Mouse (Mus musculus) frontal cortex, postnatal 10 days (tissue): Measurements from ENCODE around the gene Gon4l.

Source experiments
- DNase-seq, 2 experiments: peaks; one replicate each; pipeline ENCODE4 v3.0.0; 2022; ENCODE audit warnings: low spot score in 2 of 2, mixed read lengths in 1 of 2

The Gon4l gene

DNA sequence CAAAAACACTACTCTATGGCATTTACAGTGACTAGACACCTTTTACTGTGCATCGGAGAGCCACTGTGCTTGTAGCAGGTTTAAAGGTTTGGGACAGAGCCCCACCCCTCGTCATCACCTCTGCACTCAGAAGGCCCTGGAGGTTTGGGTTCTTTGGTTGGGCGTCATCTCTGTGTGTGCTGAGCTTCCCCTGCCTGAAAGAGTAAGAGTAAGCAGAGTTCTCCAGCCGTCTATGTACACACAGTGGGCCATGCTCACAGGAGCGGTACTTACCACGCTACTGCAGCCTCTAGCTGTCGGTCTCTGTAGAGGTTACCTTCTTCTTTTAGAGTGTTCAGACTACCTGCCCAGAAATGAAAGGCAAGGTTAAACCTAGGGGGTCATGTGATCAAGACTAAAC lies 77.6 kb downstream of the Gon4l start:
- no peak for DNase-seq

DNA sequence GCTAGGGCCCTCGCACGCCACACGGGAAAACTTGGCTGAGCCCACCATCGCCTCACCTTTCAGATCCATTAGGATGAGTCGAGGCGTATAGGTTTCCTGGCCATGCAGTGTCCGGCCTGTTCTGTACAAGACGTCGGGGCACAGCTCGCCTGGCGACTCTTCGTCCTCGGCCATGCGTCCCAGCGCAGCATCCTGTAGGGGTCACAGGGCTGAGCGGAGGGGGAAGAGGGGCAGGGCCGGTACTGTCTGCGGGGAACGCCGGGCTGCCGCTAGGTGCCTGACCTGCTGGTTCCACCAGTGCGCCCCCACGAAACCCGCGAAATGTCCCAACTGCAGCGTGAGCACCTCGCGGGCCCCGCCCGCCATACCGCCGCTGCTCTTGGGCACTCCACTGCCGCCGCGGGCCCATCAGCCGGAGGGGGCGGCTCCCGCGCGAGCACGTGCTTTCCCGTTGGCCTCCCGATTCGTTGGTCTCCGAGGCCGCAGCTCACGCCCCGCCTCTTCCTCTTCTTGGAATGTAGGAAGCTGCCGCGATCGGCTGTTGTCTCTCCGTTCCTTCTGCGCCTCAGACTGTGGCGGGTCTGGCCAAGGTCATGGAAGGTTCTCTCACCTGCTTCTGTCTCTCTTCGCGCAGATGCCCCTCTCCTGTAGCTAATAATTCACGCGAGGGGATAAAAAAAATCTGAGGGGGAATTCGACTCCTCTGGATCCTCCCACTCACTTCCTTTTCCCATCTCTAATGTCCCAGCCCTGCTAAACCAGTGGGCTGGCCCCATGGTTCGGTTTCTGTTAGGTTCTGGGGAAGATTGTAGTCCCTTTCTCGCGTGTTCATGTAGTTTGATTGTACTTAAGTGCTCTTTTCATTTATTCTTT lies 78.7 kb downstream of the Gon4l start, which contains the start of gene Msto1:
Gene Msto1, minus strand, starts transcription at position 489 of the 873 bp plus-strand sequence.
- peak; percentile 86 to 92 for DNase-seq

DNA sequence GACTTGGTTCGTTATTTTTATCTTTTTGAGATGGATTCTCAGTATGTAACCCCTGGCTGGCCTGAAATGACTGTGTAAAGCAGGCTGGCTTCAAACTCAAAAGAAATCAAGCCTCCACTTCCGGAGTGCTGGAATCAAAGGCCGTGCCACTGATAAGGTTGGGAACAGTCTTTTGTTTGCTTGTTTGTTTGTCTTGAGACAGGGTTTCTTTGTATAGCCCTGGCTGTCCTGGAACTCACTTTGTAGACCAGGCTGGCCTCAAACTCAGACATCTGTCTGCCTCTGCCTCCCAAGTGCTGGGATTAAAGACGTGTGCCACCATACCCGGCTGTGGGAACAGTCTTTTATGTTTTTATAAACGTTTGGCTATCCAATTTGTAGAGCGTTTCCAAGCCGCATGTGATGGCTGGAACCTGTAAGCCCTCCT lies 79.4 kb downstream of the Gon4l start:
- no peak for DNase-seq

DNA sequence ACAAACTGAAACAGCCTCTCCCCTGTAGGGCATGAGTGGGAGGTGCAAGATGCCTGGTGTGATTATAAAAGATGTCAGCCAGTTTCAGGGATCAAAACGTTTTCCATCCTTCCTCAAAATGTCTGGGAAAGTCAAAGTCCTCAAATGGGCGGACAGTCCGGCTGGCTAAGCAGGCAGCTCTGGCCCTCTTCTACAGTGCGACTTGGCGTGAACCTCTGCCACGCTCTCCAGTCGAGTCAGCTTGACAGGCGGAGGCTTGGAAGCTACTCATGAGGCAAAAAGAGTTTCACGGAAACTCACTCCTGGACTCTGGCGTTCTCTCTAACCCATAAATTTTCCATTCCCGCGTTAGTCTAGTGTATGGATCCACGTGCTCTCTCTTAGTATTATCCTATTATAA lies 84.0 kb downstream of the Gon4l start:
- no peak for DNase-seq

DNA sequence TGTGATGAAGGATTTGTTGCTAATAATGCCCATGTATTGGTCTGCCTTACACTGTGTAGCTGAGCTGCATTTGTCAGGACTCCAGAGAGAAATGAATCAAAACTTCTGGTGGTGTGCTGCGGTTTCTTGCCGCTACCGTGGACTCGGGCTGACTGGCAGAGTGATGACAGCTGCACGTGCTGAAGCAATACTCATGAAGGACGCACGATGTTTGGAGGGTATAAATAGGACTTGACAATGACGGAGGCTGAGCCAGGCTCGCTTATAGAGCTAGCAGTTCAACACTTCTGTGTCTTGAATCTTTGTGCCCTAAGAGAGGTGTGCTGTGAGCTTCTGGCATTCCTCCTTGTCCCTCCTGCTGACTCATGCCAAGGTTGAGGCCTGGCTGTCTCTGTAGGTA lies 86.4 kb downstream of the Gon4l start:
- no peak for DNase-seq

DNA sequence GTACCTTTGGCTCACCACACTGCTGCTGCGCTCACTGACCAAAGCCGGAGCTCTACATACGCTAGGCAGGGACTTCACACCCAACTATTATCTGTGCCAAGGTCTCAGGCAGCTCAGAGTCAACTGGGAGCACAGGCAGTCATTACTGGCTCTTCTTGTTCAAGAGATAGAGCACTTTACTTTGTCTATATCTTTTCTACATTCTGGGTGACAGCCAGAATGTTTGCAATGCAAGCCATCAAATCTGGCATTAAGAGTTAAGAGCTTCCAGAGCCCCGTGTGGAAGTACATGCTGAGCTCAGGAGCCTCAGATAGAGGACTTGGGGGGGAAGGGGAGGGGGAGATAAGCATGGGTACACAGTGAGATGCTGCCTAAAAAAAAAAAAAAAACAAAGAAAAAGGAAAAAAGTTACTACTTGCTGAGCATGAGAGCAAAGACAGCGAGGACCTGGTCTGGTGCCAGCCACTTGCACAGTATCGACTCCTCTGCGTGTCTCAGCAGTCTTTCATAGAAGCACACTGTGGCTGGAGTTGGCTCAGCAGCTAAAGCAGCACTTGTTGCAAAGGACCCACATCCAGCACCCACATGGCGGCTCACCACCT lies 89.1 kb downstream of the Gon4l start:
- DNase-seq = no peak

DNA sequence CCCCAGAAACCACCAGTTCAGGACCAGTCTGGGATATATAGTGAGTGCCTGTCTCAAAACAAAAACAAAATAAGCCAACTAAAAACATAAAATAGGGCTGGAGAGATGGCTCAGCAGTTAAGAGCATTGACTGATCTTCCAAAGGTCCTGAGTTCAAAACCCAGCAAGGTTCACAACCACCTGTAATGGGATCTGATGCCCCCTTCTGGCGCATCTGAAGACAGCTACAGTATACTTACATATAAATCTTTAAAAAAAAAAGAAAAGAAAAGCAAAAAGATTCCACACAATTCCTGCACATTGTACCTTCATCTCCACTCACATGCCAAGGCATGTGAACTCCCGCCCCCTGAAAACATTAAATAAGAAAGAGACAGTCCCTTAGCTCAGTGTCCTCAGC lies 90.6 kb downstream of the Gon4l start:
- no peak for DNase-seq

DNA sequence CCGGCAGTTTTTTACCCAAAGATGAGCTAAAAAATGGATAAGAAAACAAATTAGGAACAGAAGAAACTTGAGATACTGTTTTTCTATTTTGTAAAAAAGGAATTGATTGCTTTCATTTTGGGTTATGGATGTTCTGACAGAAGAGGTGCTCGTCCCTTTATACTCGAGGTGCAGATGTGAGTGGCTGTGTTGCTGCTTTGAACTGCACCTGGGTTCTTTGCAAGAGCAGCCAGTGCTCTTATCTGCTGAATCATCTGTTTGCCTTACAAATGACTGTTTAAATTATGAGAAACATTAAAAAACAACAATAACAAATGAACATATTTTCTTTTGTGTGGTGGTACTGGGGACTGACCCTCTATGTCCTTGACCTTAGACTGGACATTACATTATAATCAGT lies 94.5 kb downstream of the Gon4l start:
- no peak for DNase-seq

DNA sequence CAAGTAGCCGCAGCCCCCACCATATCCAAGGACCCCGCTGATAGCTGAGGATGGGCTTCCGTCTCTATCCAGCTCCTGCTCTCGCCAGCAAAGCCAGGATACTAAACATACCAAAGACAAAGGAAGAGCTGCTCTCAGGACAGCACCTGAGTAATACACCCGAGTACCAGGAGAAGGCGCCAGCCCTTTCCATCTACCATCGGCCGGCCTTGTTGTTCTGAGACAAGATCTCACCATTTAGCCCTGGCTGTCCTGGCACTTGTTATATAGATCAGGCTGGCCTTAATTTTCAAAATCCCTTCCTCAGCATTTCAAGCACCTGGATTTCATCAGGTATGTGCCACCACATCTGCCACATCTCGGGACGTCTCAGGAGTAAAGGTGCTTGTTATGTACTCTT lies 104.0 kb downstream of the Gon4l start:
- DNase-seq = no peak

DNA sequence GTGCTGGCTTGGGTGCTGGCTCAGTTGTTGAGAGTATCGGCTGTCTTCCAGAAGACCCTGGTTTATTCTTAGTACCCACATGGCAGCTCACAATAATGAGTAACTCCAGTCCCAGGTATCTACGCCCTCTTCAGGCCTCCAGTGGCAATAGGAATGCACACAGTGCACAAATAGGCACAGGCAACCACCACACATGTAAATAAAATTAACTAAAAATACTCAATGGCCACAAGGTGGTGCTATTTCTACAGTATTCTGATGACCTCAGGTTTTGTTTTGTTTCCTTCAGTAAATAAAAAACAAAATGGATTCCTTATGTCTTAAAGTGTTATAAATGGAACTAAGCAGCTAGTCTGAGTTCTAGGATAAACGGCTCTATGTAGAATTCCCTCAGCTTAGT lies 104.7 kb downstream of the Gon4l start:
- DNase-seq = no peak

DNA sequence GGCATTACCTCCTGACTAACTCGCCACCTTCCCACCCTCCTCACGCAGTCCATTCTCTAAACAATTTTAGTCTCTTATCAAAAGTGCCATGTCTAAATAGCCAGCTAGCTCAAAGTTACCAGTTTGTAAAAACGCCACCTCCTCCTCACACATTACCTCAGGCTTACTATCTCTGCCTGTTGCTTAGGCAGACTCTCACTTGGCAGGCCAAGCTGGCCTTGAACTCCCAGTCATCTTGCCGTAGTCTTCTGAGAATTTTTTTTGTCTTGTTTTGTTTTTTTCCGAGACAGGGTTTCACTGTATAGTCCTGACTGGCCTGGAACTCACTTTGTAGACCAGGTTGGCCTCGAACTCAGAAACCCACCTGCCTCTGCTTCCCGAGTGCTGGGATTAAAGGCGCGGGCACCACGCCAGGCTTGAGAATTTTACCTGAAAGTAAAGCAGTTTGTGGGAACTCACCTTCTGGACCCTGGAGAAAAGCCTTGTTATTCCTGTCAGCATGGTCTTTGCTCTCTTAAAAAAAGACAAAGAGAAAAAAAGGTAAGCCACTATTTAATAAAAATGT lies 107.4 kb downstream of the Gon4l start:
- no peak for DNase-seq

DNA sequence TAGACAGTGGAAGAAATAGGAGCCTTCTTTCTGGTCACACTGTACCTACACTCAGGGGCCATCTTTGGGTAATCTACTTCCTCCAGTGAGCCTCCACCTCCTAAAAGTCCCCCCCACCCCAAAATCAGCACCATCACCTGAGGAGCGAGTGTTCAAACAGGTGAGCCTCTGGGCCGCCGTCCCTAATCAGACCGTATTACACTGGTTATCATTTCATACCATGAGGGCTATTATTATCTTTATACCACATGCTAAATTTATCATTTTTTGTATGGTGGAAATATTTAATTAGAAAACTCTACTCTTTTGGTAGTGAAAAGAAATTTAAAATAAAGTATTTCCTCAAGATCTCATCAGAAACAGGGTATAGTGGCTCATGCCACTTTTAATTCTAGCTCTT lies 109.1 kb downstream of the Gon4l start:
- DNase-seq = no peak

DNA sequence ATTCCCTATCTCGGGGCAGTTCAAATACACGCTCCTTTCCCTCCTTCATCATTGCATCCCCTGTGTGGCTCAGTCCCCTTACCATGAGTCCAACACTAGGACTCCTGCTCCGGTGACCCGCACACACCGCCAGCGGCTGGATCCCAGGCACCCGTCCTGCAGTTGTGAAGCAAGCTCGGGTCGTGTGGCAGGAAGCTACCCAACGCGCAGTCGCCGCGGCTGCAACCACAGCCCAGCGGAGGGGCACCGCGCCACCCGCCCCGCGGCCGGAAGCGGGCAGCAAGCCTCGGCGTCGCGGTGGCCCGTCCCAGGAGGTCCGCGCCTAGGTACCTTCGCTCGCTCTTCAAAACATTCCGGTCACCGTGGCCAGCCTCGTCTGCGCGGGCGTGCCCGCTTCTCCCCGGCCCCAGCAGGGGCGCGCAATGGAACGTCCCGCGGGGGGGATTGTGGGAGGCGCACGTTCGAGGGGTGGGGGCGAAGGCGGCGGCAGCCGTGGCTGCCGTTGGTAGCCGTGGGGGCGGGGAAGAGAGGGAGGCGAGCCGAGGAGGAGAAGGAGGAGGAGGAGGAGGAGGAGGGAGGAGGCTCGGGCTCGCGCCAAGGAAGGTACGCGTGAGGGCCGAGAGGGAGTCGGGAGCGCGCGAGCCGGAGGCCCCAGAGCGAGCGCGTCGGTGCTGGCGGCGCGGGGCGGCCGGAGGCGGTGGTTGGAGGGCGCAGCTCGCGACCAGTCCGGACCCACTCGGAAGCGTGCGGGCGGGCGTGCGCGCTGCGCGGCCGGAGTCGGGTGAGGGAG lies 115.0 kb downstream of the Gon4l start:
- peak; percentile 80 to 88 for DNase-seq

DNA sequence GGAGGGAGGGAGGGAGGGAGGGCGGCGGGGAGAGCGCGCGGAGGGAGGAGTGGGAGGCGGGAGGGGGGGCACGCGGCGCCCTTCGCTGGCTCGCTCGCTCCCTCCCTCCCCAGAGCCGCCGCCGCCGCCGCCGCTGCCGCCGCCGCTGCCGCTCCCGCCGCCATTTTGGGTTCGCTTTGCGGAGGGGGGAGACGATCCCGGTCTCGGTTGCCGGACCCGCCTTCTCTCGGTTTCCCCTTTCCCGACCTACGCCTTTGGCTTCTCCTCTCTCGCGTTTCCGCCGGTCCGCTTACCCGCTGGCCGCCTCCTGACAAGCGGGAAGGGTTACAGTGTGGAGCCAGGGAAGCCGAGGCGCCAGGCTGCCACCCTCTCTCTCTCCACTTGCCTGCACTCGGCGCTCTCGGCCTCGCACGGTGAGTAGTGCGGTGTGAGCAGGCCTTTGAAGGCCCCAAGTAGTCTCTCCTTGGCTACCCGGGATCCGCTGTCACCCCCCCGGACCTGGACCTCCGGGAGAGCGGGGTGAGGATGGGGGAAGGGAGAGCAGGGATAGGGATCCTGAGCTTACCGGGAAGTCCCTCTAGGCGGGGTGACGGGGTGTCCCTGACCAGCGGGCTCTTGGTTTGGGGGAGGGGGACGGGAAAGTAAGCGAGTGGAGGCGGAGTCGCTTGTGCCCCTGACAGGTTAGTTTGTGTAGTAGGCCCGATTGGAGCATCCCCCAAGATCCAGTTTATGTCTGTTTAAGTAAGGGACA lies 115.7 kb downstream of the Gon4l start, which contains the start of the genes Ash1l and Dap3:
Gene Ash1l, plus strand, starts transcription at position 47 of the 751 bp plus-strand sequence.
Gene Dap3, minus strand, starts transcription at position 606 of the 751 bp plus-strand sequence.
- DNase-seq = peak; percentile 73 to 75

DNA sequence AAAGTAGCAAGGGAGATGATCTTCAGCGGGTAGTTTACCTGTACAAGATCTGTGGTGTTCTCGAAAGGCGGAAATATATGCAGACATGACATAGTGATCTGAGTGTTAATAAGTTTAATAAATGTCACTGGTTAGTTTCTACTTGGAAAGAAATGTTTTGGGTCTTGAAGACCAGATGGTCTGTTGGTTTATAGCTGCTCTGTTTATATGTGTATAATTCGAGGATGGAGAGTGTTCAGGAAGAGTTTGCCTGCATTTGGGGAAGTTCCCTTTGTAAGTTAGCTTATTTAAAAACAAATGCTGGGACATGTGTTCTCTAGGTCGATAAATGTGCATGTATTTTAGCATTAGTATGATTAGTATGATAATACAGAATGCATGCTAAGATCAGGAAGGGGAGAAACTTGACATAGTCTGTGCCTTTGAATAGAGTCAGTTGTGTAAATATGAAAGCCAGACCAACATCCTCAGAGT lies 116.3 kb downstream of the Gon4l start:
- DNase-seq = no peak

DNA sequence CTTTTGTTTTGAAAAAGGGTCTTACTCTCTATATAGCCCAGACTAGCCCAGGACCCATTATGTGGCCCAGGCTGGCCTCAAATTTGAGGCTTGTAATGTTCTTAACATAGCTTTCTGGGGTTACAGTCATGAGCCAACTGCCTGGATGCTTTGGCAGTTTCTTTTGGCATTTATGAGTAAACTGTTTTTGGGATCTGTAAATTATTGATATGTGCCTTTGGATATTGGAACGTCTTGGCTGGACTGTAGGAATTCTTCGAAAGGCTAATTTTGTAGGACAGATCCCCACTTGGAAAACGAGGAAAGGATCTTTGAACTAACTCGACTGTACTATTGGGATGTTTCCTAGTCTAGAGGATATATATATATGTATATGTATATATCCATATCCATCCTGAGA lies 118.2 kb downstream of the Gon4l start:
- no peak for DNase-seq

DNA sequence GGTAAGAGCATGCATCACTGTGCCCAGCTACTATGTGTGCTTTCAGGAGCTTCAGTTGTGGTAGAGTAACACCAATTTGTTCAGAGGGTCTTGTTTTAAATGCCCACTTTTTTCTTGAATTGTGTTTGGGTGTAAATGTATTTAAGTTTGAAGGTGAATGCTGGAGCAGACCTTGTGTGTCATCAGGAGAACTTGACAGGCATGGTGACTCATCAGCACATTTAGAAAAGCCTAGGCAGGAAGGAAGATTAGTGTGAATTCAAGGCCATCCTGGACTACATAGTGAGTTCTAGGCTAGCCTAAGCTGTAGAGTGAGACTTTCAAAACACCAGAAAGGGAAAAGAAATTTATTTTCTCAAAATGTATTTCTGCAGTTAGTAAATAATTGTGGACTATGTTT lies 118.7 kb downstream of the Gon4l start:
- DNase-seq = no peak
